Mouse (Mus musculus): ENCODE data around the gene Wfikkn2.

DNA sequence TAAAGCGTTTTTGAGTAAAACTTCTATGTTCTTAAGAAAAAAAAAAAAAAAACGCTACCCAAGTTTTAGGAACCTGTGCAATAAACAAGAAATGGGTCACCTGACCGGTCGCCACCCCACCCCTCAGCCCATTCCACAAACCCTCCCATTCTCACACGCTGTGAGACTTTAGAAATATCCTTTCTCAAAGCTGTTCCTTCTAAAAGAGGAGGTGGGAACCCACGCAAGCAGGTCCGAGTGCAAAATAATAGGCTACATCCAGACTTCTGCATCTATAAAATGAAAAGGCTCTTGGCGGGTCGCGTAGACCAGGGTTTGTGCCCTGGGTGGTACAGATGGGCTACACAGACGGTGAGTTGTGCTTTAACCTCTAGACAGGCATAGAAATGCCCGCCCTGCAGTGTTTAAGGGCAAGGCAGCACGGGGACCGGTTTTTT is 36.1 kb downstream of the Wfikkn2 start:
- TF ChIP-seq CTCF (conservative IDR thresholded peaks at IDR 0.05; ENCODE audit: low read length) (no peak), NANOG (IDR thresholded peaks at IDR 0.05; ENCODE audit: borderline replicate concordance, low read length) (no peak), POU5F1 (IDR thresholded peaks at IDR 0.05; ENCODE audit: borderline replicate concordance, low read length) (no peak)

Data from E14TG2a.4 (cell line).